Mouse (Mus musculus): ENCODE results near the gene Wnt11.
A peak's percentile ranks its signal among the peaks of the same experiment; 100 is the strongest.

Gene Wnt11

GRCm38 (mm10) chr7:98834711-98835321 is at the start of gene Wnt11:
TSS of gene Wnt11 (plus strand) at chr7:98835112.
- no peak for DNase-seq (ENCODE audit: low read depth, low spot score)

GRCm38 (mm10) chr7:98786792-98787612 is 47.9 kb upstream of the Wnt11 start:
- no peak for DNase-seq (ENCODE audit: low read depth, low spot score)

- no peak for DNase-seq (ENCODE audit: low read depth, low spot score)
Observed at GRCm38 (mm10) chr7:98788721-98789120, 46.2 kb upstream of the Wnt11 start.

GRCm38 (mm10) chr7:98789121-98789520 is 45.8 kb upstream of the Wnt11 start:
- no peak for DNase-seq (ENCODE audit: low read depth, low spot score)

GRCm38 (mm10) chr7:98791864-98792263 is 43.0 kb upstream of the Wnt11 start:
- no peak for DNase-seq (ENCODE audit: low read depth, low spot score)

- no peak for DNase-seq (ENCODE audit: low read depth, low spot score)
Observed at GRCm38 (mm10) chr7:98793811-98794210, 41.1 kb upstream of the Wnt11 start.

- DNase-seq (ENCODE audit: low read depth, low spot score): no peak
Observed at GRCm38 (mm10) chr7:98794444-98794843, 40.5 kb upstream of the Wnt11 start.

- DNase-seq (ENCODE audit: low read depth, low spot score): no peak
Observed at GRCm38 (mm10) chr7:98795637-98796036, 39.3 kb upstream of the Wnt11 start.

GRCm38 (mm10) chr7:98797347-98798133 is 37.4 kb upstream of the Wnt11 start:
- no peak for DNase-seq (ENCODE audit: low read depth, low spot score)

- DNase-seq (ENCODE audit: low read depth, low spot score): no peak
Observed at GRCm38 (mm10) chr7:98798134-98798417, 36.8 kb upstream of the Wnt11 start.

- peak; percentile 32 for DNase-seq (ENCODE audit: low read depth, low spot score)
Observed at GRCm38 (mm10) chr7:98800435-98800834, 34.5 kb upstream of the Wnt11 start.

GRCm38 (mm10) chr7:98801086-98801485 is 33.8 kb upstream of the Wnt11 start:
- DNase-seq (ENCODE audit: low read depth, low spot score): peak; percentile 56

GRCm38 (mm10) chr7:98803181-98803580 is 31.7 kb upstream of the Wnt11 start:
- peak; percentile 32 for DNase-seq (ENCODE audit: low read depth, low spot score)

- no peak for DNase-seq (ENCODE audit: low read depth, low spot score)
Observed at GRCm38 (mm10) chr7:98804841-98805772, 29.8 kb upstream of the Wnt11 start.

GRCm38 (mm10) chr7:98806961-98807360 is 28.0 kb upstream of the Wnt11 start:
- DNase-seq (ENCODE audit: low read depth, low spot score): no peak

- no peak for DNase-seq (ENCODE audit: low read depth, low spot score)
Observed at GRCm38 (mm10) chr7:98809372-98809771, 25.5 kb upstream of the Wnt11 start.

GRCm38 (mm10) chr7:98810619-98811018 is 24.3 kb upstream of the Wnt11 start:
- no peak for DNase-seq (ENCODE audit: low read depth, low spot score)

GRCm38 (mm10) chr7:98820501-98820900 is 14.4 kb upstream of the Wnt11 start:
- peak; percentile 29 for DNase-seq (ENCODE audit: low read depth, low spot score)

GRCm38 (mm10) chr7:98822881-98823280 is 12.0 kb upstream of the Wnt11 start:
- no peak for DNase-seq (ENCODE audit: low read depth, low spot score)

GRCm38 (mm10) chr7:98823896-98824822 is 10.8 kb upstream of the Wnt11 start:
- no peak for DNase-seq (ENCODE audit: low read depth, low spot score)

All from 3T3-L1 (cell line).